Mouse (Mus musculus) forebrain, embryonic 11.5 days (tissue): ENCODE data around the gene Cic. TPM values are rescaled to one million over a fixed set of nuclear protein-coding genes. Genes with fewer than 3 reads are reported as not detected.

Experiments
- ATAC-seq: fragments of 200-750 bp; cut with Nextera tagmentation; replicated peaks from 2 replicates; pipeline ENCODE4 v1.8.0; 2017; ENCODE audit warnings: moderate TSS enrichment; ENCODE audit not compliant: low FRiP score
- DNase-seq: peaks from one replicate; pipeline ENCODE4 v3.0.0-alpha.2; 2017; ENCODE audit warnings: low spot score
- H3K27ac ChIP-seq: fragments of 300-500 bp; sonication (generic); 2 replicates; pipeline ENCODE4 v1.5.1; 2014; ENCODE audit warnings: low read depth, low read length
- H3K27me3 ChIP-seq: fragments of 300-500 bp; sonication (generic); 2 replicates; pipeline ENCODE4 v1.6.1; 2014; ENCODE audit warnings: mild to moderate bottlenecking, low read length, mixed read lengths; ENCODE audit not compliant: control insufficient read depth, insufficient read depth
- H3K36me3 ChIP-seq: fragments of 300-500 bp; sonication (generic); 2 replicates; pipeline ENCODE4 v1.6.1; 2014; ENCODE audit warnings: mild to moderate bottlenecking, low read length, moderate library complexity, mixed read lengths; ENCODE audit not compliant: control insufficient read depth, insufficient read depth
- H3K4me1 ChIP-seq: fragments of 300-500 bp; sonication (generic); replicated peaks from 2 replicates; pipeline ENCODE4 v1.6.1; 2014; ENCODE audit warnings: low read length, mixed read lengths; ENCODE audit not compliant: control insufficient read depth, insufficient read depth
- H3K4me2 ChIP-seq: fragments of 300-500 bp; sonication (generic); 2 replicates; pipeline ENCODE4 v1.6.1; 2014; ENCODE audit warnings: low read depth, mild to moderate bottlenecking, low read length, moderate library complexity, mixed read lengths; ENCODE audit not compliant: severe bottlenecking
- H3K4me3 ChIP-seq: fragments of 300-500 bp; sonication (generic); 2 replicates; pipeline ENCODE4 v1.5.1; 2014; ENCODE audit warnings: low read depth, low read length
- H3K9ac ChIP-seq: fragments of 300-500 bp; sonication (generic); 2 replicates; pipeline ENCODE4 v1.6.1; 2014; ENCODE audit warnings: low read length
- H3K9me3 ChIP-seq: fragments of 300-500 bp; sonication (generic); 2 replicates; pipeline ENCODE4 v1.6.1; 2016; ENCODE audit warnings: low read length, mixed read lengths; ENCODE audit not compliant: control insufficient read depth
- WGBS: fragments of 180-500 bp; shearing (Covaris S2); extraction: QIAGEN DNeasy Blood & Tissue Kit; methylation state at CpG from one replicate; pipeline ENCODE4 v1.1.7; 2014; 5-methylcytosine and 5-hydroxymethylcytosine counted together
- polyA plus RNA-seq: library from polyadenylated mRNA; unstranded; fragments of >200 nt; fragmentation: Nextera tagmentation; extraction: Ambion mirVana; gene quantifications from 2 replicates; pipeline ENCODE4 v1.2.1, GENCODE M21; 2014

The Cic gene
- polyA plus RNA-seq, 1 experiment from 2014 or later, result 44.2 TPM

GRCm38 (mm10) chr7:25277405-25277804, 9.9 kb downstream of the Cic start:
- H3K4me1 ChIP-seq, result peaks cover 33% of the 10 kb centered on the region
- H3K36me3 ChIP-seq, result no peaks in the 10 kb centered on the region
- peak overlapping the region; percentile 93; the same call in 1 of the 2 replicates for H3K4me2 ChIP-seq
- DNase-seq (peak; percentile 42), ATAC-seq (no peak)
- no peaks in the 10 kb centered on the region for H3K27me3 ChIP-seq
- WGBS, result 84% methylated on average over 4 of the region's 4 CpGs
- peak overlapping the region; percentile 50 for H3K9ac ChIP-seq
- no peaks in the 10 kb centered on the region for H3K9me3 ChIP-seq
- H3K4me3 ChIP-seq, result 0 out of 2 replicates have a peak overlapping the region, but pooled peaks have one; percentile 57
- peak overlapping the region; percentile 98; the same call in 1 of the 2 replicates for H3K27ac ChIP-seq

- Histone ChIP-seq H3K27ac (peak overlapping the region; percentile 98), H3K4me1 (peaks cover 33% of the 10 kb centered on the region), H3K4me3 (peak overlapping the region; percentile 57), H3K9me3 (no peaks in the 10 kb centered on the region), H3K27me3 (no peaks in the 10 kb centered on the region), H3K9ac (peak overlapping the region; percentile 50), H3K36me3 (no peaks in the 10 kb centered on the region), H3K4me2 (peak overlapping the region; percentile 93)
- ATAC-seq, result no peak
- 17% methylated on average over 4 of the region's 4 CpGs for WGBS
- DNase-seq, result no peak
Observed at GRCm38 (mm10) chr7:25277998-25278340, 10.5 kb downstream of the Cic start.

- peak overlapping the region; percentile 86 for H3K9ac ChIP-seq
- H3K36me3 ChIP-seq, result no peaks in the 10 kb centered on the region
- peak overlapping the region; percentile 93 for H3K4me2 ChIP-seq
- H3K4me3 ChIP-seq, result peak overlapping the region; percentile 57
- peaks cover 36% of the 10 kb centered on the region for H3K4me1 ChIP-seq
- H3K27ac ChIP-seq, result peak overlapping the region; percentile 98
- no peaks in the 10 kb centered on the region for H3K9me3 ChIP-seq
- WGBS, result under 1% methylated on average over 55 of the region's 60 CpGs
- ATAC-seq, result peak; percentile 65
- peak; percentile 93 for DNase-seq
- no peaks in the 10 kb centered on the region for H3K27me3 ChIP-seq
Observed at GRCm38 (mm10) chr7:25278341-25279075, 11.0 kb downstream of the Cic start.

- under 1% methylated on average over 46 of the region's 49 CpGs for WGBS
- H3K27ac ChIP-seq, result peak overlapping the region; percentile 98
- ATAC-seq, result peak; percentile 53
- no peak for DNase-seq
- no peaks in the 10 kb centered on the region for H3K27me3 ChIP-seq
- H3K4me1 ChIP-seq, result peaks cover 43% of the 10 kb centered on the region
- peak overlapping the region; percentile 86 for H3K9ac ChIP-seq
- H3K9me3 ChIP-seq, result no peaks in the 10 kb centered on the region
- H3K36me3 ChIP-seq, result no peaks in the 10 kb centered on the region
- H3K4me2 ChIP-seq, result peak overlapping the region; percentile 93
- peak overlapping the region; percentile 57 for H3K4me3 ChIP-seq
Observed at GRCm38 (mm10) chr7:25279076-25279860, 11.8 kb downstream of the Cic start.

- WGBS, result 2% methylated on average over 6 of the region's 6 CpGs
- Histone ChIP-seq H3K4me2 (peak overlapping the region; percentile 93), H3K4me1 (peaks cover 43% of the 10 kb centered on the region), H3K27me3 (no peaks in the 10 kb centered on the region), H3K36me3 (peaks cover 2% of the 10 kb centered on the region), H3K9me3 (no peaks in the 10 kb centered on the region), H3K9ac (peak overlapping the region; percentile 86), H3K27ac (peak overlapping the region; percentile 98), H3K4me3 (peak overlapping the region; percentile 57)
- ATAC-seq (peak; percentile 23), DNase-seq (peak; percentile 79)
Observed at GRCm38 (mm10) chr7:25279861-25280791, 12.6 kb downstream of the Cic start.

GRCm38 (mm10) chr7:25281166-25281733, 13.7 kb downstream of the Cic start:
- peak overlapping the region; percentile 98 for H3K27ac ChIP-seq
- DNase-seq (no peak), ATAC-seq (no peak; the same call in 1 of the 2 replicates)
- H3K4me3 ChIP-seq, result peak overlapping the region; percentile 77
- H3K9me3 ChIP-seq, result no peaks in the 10 kb centered on the region
- H3K27me3 ChIP-seq, result no peaks in the 10 kb centered on the region
- H3K4me1 ChIP-seq, result peaks cover 41% of the 10 kb centered on the region
- peak overlapping the region; percentile 86 for H3K9ac ChIP-seq
- 23% methylated on average over 12 of the region's 12 CpGs for WGBS
- H3K4me2 ChIP-seq, result peak overlapping the region; percentile 93
- H3K36me3 ChIP-seq, result peaks cover 8% of the 10 kb centered on the region

GRCm38 (mm10) chr7:25281734-25282601, 14.5 kb downstream of the Cic start:
- H3K9ac ChIP-seq, result peak overlapping the region; percentile 86
- peak overlapping the region; percentile 77 for H3K4me3 ChIP-seq
- H3K4me1 ChIP-seq, result peaks cover 41% of the 10 kb centered on the region
- DNase-seq (peak; percentile 99), ATAC-seq (peak; percentile 79)
- WGBS, result 2% methylated on average over 80 of the region's 108 CpGs
- H3K36me3 ChIP-seq, result peaks cover 15% of the 10 kb centered on the region
- no peaks in the 10 kb centered on the region for H3K27me3 ChIP-seq
- H3K4me2 ChIP-seq, result peak overlapping the region; percentile 93
- H3K9me3 ChIP-seq, result no peaks in the 10 kb centered on the region
- peak overlapping the region; percentile 98 for H3K27ac ChIP-seq
